Mouse (Mus musculus) frontal cortex, postnatal 10 days (tissue): ENCODE data around the gene Gltpd2.
A peak's percentile ranks its signal among the peaks of the same experiment; 100 is the strongest.
"Not testable (repeated sequence)": the region's sequence is repeated elsewhere in the genome, so short reads cannot be mapped to it uniquely, and the experiment has no call there.

Experiments
- DNase-seq, 2 experiments: peaks; one replicate each; pipeline ENCODE4 v3.0.0; 2022; ENCODE audit warnings: low spot score in 2 of 2, mixed read lengths in 1 of 2

Gltpd2 gene

DNA sequence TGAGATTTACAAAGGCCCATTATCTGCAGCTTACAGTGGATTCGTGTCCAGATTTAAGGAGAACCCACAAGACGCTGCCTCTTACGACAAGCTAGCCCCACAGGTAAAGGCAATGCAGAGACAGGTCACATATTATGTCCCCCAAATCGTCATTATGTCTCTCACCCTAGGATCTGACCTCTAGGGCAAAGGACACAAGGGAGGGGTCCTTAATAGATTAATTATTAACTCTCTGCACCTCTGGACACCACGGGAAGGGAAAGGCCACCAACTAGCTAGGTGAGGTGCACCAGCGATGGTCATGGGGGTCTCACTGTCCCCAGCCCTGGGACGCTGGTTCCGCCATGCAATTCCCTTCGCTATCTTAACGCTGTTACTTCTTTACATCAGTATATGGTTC lies at the start of gene Gltpd2:
Gene Gltpd2 (plus strand): TSS at position 274 of the 400 bp plus-strand sequence.
- DNase-seq, result no peak

DNA sequence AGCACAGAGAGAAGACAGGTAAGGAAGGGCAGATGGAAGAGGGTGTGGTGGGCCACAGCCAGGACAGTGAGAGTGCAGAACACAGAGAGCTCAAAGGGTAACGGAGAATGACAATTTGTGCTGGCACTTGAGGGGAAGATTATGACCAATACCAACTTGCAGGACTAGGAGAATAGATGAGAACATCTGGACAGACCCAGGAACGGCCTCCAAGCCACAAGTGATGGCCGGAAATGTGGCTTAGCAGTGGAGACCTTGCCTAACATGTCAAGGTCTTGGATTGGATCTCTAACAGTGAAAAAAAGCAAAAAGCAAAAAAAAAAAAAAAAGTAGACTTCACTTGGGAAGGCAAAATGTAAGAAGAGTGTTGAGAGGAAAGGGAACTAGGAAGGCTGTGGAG lies 49.2 kb upstream of the Gltpd2 start:
- DNase-seq, result no peak

DNA sequence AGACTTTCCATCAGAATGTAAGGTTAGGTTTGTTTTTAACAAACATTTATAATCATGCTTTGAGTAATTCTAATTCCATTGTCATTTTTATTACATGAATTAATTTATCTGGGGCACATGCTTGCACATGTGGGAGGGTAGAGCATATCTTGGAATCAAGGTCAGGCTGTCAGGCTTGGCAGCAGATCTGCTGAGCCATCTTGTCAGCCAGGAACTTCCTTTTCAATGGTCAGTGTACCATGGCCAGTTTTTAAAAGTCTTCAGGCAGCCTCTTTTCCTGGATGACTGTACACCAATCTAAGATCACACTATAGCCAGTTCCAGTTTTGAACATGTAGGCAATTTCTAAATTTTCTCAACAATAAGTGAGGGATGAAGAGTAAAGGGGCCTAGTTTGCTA lies 46.3 kb upstream of the Gltpd2 start:
- DNase-seq, result no peak

DNA sequence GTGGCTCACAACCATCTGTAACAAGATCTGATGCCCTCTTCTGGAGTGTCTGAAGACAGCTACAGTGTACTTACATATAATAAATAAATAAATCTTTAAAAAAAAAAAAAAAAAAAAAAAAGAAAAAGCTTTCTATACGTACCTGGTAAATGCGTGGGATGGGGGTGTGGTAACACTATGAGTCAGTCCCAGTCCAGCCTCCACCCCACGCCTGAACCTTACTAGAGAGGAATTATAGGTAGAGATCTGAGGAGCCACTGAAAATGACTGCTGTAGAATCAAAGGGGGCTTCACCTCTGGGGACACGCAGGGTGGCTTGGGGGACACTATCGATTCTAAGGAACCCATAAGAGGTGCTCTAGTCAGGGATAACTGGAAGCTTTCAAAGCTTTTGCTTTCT lies 45.7 kb upstream of the Gltpd2 start:
- not testable (repeated sequence) for DNase-seq

DNA sequence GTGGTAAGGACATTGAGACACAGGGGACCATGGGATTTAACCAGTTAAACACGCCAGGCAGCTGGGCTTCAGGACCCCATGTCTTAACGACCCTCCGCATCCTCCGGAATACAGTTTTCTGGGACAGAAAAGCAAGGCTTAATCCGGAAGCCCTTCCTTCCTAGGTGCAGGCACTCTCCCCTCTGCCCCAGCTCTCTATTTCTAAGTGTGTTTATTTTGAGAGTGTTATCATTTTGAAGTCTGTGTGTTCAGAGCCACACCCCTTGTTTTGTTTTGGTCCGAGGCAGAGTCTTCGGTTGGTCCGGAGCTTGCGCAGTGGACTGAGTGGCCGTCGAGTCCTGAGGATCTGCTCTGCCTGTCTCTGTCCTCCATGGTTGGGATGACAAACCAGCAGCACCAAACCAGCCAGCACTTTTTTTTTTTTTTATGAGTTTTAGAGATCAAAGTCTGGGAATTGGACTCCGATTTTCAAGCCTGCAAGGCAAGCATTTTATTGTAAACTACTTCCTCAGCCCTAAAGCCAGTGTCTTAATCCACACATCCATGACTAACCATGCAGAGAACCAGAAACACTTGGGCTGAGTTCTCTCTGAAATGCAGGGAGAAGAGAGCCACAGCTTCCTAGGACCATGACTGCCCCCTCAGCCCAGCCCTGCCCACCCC lies 44.0 kb upstream of the Gltpd2 start:
- DNase-seq, result no peak

DNA sequence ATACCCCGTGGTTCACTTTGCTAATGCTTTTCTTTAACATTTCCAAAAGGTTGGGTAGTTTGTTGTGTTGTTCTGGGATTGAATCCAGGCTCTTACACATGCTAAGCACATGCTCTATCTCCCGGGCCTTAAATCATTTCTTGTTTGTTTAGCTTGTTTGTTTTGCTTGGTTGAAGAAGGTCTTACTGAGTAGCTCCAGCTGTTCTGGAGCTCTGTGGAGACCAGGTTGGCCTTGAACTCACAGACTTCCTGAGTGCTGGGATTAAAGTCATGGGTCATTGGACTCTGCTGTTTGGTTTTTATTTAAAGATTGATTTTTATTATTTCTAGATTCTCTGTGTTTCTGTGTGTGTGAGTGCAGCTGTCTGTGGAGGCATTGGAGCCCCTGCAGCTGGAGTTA lies 33.5 kb upstream of the Gltpd2 start:
- DNase-seq, result no peak

DNA sequence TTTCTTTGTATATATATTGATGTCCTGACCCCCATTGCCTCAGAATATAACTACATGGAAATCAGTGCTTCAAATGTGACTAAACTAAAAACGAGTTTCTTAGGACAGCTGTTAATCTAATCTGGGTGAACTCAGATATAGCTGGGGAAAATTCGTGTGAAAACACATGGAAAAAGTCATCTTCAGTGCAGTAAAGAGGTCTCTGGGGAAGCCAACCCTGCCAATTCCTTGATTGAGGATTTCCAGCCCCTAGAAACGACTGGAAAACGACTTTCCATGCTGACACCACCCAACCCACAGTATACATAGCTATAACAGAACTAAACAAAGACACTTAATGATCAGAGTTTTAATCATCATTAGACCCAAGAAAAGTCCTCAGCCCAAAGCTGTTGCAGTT lies 31.2 kb upstream of the Gltpd2 start:
- DNase-seq, result no peak

DNA sequence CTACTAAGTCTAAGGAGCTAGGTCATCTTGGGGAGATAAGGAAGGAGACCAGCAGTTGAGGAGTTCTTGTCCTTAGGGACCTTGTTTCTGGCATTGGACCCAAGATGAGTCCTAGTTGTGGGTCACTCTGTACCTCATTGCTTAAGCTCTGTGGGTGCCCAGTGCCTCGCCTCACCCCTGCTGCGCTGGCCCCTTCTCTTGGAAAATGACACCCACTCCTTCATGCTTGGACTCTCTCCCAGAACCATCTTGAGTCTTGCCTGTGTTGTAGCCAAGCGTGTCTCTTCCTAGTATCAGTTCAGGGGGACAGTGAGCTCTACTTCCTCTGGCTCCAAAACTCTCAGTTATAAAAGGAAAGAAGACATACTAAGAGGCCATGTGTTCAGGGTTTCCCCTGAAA lies 29.9 kb upstream of the Gltpd2 start:
- DNase-seq, result no peak

DNA sequence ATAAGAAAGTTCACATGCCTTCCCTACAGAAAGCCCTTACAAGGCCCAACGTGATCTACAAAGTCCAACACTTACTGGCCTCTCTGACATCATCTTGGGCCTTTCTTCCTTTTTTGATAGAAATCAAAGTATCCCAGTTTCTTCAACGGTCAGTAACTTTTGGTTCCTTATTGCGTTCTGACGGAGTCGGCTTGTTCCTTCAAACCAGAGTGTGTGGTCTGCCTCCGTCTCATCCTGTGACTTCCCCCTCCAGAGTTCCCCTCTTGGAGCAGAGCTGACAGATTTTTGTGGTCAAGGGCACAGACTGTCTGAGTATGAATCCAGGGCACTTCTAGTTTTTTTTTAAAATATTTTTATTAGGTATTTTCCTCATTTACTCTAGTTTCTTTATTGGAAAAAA lies 29.3 kb upstream of the Gltpd2 start:
- no peak for DNase-seq

DNA sequence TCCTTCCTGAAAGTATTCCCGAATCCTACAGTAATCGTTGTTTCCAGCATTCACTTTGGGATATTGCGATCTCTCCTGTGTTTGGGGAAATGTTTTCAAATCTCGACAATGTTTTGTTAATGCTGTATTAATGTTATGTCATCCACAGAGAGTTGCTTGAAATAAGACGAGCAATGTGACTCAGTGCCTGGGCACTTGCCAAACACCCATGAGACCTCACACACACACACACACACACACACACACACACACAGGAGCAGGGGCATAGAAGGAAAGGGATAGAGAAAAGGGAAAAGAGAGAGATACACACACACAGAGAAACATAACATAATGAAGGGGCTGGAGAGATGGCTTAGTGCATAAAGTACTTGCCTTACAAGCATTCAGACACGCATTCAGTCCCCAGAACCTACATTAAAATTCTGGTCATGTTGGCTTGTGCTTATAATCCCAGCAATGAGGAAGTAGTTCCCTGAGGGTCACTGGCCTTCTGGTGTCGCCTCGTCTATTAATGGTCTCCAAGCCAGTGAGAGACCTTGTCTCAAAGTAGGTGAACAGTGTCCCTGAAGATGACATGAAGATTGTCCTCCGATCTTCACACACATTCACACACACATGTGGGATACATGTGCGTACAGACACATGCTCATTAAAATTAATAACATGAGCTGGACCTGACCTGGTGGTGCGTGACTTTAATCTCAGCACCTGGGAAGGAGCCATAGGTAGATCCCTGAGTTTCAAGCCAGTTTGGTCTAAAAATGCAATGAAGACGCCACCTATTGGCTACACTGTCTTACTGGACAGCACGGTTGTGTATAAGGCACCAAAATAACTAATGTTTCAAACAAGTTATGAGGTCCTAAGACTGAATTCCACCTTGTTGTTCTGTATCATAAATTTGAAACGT lies 19.2 kb upstream of the Gltpd2 start:
- DNase-seq, result no peak

DNA sequence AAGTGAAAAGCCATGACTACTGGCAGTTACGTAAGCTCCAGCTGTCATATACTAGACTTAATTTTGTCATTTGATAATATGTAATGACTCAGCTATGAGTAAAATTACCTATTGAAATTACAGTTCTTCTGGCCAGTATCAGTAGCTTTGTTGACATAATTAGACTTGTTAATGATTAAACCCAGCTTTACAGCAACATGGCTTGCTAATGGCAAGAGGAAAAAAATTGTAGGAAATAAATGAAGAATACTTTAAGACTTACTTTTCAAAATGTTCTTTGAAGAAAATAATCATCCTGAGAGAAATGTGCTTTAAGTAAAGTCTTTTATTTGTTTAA lies 18.6 kb upstream of the Gltpd2 start:
- no peak for DNase-seq

DNA sequence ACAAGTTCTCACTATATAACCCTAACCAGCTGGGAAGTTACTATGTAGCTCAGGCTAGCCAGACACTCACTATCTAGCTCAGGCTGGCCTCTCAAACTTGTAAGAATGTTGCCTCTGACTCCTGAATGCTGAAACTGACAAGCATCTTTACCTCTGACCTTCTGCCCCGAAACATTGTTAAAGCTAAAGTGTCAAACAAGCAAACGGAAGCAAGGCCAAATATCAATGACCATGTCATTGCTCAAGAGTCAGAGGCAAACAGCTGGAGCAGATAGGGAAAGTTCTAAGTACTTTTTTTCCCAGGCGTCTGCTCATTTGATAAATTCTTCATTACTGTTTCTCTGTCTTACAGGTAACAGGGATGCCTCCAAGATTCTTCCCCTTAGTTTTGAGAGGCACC lies 17.0 kb upstream of the Gltpd2 start:
- no peak for DNase-seq

DNA sequence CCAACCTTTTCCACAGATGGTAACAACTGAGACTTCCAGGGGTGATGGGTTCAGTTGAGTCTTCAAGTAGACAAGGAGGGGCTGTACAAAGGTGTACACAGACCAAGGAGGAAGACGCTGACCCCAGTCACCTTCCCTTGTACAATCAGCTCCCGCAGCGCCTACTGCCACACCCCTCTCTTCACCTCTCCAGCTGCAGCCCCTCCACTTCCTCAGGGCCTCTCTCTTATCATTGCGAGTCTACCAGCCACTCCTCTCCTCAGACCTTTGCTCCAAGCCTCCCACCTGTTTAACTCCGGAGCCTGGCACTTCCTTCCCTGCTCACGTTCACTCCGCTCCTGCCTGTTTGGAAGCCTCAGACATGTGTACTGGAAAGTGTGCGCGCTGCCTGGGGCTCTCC lies 14.0 kb upstream of the Gltpd2 start, which contains the start of gene Tm4sf5:
Gene Tm4sf5 (plus strand): TSS at position 275 of the 400 bp plus-strand sequence.
- DNase-seq, result no peak

DNA sequence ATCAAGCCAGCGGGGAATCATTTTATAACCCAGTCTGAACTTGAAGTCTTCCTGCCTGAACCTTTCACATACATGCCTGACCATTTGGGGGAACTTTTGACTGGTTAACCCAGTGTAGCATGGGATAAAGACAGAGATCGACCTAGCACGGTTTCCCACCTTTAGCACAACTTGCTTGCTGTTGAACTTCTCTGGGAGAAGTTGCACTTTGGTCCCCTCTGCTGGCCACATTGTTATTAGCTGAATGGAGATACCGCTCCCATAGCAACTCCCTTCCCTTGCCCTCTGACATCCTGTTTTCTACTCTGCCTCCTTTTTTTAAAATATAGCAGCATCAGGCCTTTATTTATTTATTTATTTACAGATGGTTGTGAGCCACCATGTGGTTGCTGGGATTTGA lies 12.6 kb upstream of the Gltpd2 start:
- peak in 1 of 2 experiments; percentile 43 for DNase-seq

DNA sequence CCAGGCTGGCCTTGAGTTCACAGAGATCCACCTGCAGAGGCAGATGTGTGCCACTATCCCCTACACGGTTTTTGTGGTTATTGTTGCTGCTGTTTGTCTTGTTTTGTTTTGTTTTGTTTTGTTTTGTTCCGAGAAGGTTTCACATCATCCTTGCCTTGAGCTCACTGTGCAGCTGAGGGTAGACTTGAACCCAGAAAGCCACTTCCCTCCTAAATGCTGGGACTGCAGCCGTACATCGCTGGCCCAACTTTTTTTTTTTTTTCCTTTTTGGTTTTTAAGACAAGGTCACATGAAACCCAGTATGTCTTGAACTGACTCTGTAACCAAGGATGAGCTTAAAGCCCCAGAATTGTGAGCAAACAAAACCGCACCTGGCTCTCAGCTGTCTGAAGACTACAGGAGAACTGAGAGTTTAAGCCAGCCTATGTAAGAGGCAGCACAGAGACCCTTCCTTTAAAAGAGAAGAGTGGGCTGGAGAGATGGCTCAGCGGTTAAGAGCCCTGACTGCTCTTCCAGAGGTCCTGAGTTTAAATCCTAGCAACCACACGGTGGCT lies 12.0 kb upstream of the Gltpd2 start:
- DNase-seq, result no peak

DNA sequence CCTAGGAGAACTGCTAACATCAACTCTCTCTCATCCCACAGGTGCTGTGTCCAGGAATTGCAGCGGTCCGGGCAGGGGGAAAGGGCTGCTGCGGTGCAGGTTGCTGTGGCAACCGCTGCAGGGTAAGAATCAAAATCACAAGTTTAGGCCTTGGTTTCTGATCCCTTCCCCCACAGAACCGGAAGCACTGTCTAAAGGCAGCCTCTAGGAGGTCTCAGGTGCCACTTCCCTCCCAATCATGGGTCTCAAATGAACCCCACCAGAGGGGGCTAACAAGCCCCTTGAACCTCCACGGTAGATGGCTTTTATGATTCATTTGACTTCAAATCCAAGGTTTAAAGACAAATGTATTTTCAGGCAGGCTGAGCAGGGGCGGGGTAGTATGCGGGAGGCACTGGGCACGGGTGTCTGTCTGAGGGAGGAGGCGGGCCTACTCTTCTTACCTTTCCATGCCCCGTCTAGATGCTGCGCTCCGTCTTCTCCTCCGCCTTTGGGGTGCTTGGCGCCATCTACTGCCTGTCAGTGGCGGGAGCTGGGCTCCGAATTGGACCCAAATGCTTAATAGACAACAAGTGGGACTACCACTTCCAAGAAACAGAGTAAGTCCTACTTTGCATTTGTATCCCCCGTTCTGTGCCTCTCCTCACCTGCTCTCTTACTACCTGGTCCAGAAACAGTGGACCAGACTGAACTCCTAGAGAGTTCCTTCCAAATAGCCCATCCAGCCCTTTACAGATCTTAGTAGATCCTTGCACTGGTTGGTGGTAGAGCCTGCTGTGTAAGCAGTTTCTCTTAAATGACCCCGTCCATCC lies 9.0 kb upstream of the Gltpd2 start:
- DNase-seq, result peak in 1 of 2 experiments; percentile 36

DNA sequence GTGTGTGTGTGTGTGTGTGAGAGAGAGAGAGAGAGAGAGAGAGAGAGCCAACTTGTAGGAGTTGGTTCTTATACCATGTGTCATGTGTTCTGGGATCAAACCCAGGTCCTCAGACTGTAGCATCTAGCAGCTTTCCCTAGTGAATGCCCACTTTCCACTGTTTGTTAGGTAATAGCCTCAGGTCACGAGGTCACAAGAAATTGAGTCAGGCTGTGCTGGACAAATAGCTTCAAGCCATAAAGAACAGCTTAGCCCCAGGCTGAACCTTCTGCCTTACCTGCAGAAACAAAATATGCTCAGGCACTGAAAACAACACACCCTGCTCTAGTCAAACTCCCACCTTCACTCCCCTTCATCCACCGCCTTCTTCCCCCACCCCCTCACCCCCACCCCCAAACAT lies 7.8 kb upstream of the Gltpd2 start:
- DNase-seq, result no peak

DNA sequence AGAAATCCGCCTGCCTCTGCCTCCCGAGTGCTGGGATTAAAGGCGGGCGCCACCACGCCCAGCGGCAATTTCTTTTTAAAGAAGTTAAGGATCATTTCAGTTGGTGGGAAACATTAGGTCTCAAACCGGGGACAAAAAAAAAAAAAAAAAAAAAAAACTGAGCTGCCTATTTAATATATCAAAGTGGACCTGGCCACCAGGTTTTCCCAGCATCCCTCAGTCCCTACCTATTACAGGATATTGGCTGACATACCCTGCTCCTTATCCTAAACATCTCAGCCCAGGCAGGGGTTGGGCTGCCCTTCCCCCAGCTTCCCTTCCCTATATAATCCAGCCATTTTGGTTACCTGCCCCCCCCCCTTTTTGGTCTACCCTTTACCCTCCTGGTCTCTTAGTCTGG lies 7.2 kb upstream of the Gltpd2 start:
- DNase-seq, result no peak

DNA sequence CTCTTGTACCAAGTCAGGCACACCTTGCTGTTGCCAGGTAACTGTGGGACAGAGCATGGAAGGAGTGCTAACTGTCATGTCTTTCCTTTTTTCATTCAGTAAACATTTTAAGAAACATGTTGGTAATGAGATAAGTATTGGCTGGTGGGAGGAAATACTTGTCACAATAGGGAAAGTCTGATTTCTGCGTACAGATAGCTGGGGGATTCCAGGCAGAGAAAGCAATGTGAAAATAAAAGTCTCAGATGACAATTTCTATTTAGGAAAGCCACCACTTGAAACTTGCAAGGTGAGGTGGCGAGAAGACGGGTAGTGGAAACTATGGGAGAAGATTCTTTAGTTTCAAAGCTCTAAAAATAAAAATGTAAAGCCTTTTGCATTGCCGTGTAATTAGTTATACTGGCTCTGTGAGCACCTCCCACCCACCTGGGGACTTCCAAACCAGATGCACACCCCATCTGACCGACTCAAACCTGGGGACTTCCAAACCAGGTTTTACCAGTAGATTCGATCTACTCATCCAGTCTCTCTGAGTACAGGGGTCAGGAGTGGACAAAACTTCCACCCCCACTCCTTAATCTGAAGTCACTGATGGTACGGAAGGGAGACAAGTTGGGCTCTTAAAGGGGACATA lies 6.2 kb upstream of the Gltpd2 start:
- no peak for DNase-seq

DNA sequence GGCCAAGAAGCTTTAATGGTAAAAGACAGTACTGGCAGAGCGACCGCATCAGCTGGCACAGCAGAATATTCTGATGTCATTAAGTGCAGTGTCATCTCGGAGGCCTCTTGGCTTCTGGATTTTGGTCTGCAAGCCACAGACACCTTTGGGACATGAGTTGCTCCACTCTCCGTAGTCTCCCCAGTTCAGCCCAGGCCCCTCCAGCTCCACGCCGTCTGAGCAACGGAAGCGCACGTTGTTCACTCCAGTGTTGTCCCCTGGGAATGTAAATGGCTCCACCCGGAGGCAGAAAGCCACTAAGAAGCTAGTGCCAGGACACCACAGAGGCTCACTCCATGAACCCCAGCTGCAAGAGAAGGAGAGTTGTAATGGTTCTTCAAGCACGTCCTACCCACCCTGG lies 5.5 kb upstream of the Gltpd2 start:
- DNase-seq, result no peak

DNA sequence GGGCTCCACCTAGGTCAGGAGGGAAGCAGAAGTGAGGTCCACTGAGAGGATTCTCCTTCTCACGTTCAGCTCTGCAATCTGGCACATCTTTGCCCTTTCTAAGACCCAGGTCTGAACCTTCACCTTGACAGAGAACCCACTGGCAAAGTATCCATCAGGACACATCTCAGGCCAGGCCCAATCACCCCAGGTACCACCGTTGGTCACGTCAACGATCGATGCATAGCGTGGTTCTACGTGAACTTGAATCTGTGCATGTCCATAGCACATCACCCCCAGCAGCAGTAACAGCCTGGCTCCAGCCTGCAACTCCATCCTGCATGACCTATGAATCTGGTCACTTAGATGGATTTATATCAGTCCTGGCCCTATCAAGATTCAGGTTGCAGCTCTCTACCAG lies 4.7 kb upstream of the Gltpd2 start, which contains the start of gene Vmo1:
Gene Vmo1 (minus strand): TSS at position 329 of the 400 bp plus-strand sequence.
- DNase-seq, result no peak

DNA sequence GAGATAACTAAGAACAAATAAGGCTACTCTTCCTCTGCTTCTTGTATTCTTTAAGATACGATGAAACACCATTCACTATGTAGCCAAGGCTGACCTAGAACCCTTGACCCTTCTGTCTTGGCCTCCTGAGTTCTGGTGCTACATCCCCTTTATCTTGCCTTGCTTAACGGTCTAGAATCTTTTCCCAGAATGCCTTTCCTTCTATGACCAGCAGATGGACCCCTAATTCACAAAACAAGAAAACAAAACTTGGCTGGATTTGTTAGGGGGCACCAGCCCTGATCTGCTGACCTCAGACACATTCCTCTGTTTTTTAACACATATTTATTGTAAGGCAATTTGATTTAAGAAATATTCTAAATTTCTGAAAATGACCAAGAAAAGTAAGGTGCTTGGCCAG lies 2.6 kb upstream of the Gltpd2 start:
- DNase-seq, result no peak
